Mouse (Mus musculus) liver, adult (tissue): Measurements from ENCODE around the gene Fam222b.

ENCODE experiments used
- GATA4 ChIP-seq: IDR thresholded peaks from 2 replicates; pipeline ENCODE4 v1.6.1; 2014; ENCODE audit warnings: mild to moderate bottlenecking, low read length; ENCODE audit not compliant: insufficient replicate concordance

Gene Fam222b

DNA sequence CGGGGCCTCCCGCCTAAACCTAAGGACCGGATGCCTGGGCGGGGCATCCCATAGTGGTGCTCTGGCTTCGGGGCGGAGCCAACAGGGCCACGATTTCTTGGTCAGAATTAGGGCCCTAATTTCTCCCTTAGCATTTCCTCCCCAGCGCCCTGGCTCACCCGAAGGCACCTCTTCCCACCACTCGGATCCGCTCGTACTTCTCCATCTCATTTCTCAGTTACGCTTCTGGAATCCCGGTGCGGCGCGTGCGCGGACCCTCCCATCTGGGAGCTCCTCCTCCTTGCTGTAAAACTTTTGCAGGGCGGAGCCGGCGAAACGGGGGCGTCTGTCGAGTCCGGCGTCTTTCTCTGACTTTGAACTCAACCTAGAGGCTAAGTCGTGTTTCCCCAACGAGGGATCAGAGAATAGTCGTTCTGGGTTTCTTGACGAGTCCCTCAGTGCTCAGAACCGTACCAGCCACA is 82.0 kb downstream of the Fam222b start, which contains the start of the genes Nek8 and Tlcd1:
Gene Nek8, minus strand, starts transcription at position 274 of the 461 bp plus-strand sequence.
Gene Tlcd1, plus strand, starts transcription at position 310 of the 461 bp plus-strand sequence.
- no peak for TF ChIP-seq GATA4

DNA sequence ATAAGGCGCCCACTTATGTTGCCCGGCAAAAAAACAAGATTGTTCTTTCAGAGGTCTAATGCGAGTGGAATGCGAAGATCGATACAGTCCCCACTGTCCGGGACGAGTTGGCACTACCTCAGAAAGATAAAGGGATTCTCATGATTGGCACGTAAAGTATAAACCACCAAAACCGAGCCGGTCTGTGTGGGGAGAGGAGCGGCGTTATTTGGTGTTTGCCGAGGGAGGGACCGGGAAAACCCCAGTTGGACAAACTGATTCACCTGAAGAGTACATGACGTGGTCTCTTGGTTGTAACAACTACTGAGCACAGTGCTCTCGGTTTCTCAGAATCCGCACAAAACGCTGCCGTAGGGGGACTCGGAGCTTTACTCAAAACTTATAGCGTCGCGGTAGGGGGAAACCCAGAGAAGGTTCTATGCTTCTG is 82.5 kb downstream of the Fam222b start:
- no peak; the same call in 1 of the 2 replicates for TF ChIP-seq GATA4

DNA sequence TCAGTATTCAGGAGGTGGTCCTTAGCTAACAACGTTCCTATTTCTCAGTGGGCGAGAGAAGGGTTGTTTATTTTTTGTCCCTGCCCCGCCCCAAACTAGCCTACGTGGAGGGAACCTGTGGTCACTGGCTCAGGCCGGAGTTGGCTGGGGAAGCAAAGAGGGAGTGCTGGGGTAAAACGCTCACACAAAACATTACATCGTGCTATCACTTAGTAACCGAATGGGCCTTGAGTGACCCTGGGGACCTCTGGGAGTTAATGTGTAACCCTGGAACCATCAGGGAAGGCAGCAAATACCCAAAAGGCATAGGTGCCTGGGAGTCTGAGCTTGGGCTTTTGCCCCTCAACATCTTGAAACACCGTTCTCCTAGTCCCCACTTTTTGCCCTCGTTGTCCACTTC is 83.0 kb downstream of the Fam222b start:
- TF ChIP-seq GATA4, result no peak

DNA sequence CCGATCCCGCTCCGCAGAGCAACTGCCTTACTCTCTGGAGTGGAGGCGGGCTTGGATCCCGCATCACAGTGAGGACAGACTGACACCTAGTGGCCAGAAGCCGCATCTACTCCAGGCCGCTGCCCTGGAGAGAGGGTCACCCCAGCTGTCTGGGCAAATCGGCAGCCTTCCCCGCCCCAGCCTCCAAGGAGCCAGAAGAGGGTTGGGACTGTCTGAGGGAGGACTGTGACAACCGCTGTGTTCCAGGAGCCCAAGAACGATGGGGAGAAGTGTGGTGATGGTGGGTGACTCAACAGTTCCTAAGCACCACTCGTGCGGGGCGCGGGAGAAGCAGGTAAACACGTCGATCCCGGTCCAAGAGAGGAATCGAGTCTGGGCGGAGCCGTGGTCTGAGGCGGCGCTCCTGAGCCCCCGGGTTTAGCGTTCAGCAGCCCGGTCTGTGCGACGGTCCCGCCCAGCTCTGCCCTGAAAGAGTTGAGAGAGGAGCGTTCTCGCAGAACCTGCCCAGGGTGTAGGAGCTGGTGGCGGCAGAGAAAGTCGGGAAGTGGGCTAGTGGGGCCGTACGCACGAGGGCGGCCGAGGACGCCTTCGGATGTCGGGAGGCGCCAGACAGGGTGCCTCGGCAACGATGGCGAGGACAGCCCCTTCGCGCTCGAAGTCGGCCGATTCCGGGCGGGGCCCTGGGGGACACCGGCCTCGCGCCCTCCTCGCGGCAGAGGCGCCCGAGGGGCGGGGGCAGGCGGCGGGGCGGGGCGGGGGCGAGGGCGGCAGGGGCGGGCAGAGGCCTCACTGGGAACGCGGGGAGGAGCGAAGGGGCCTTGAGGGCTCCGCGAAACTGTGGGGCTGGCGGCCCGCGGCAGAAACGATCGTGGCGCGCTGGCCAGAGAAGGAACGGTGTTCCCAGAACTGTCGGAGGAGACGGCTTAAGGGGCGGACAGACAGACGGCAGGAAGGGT is 83.7 kb downstream of the Fam222b start:
- TF ChIP-seq GATA4, result no peak

DNA sequence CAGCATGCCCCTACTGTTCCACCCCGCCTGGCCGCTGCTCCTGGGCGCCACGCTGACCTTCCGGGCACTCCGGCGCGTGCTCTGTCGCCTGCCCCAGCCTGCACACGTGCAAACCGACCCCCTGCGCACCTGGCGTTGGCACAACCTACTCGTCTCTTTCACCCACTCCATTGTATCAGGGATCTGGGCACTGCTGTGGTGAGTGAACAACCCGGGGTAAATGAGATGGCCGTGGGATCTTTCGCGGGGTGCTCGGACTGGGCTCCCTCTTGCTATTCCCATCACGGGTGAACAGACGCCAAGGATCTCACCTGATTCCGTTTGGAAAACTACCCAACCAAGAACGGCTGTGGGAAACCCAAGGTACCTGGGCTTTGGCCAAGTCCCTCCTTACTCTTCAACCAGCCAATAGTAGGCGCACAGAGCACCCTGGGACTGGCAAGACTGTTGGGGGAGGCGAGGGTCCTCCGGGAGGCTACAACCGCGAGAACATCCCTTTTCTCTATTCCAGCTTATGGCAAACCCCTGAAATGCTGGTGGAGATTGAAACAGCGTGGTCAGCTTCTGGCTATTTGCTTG is 84.5 kb downstream of the Fam222b start:
- TF ChIP-seq GATA4, result no peak

DNA sequence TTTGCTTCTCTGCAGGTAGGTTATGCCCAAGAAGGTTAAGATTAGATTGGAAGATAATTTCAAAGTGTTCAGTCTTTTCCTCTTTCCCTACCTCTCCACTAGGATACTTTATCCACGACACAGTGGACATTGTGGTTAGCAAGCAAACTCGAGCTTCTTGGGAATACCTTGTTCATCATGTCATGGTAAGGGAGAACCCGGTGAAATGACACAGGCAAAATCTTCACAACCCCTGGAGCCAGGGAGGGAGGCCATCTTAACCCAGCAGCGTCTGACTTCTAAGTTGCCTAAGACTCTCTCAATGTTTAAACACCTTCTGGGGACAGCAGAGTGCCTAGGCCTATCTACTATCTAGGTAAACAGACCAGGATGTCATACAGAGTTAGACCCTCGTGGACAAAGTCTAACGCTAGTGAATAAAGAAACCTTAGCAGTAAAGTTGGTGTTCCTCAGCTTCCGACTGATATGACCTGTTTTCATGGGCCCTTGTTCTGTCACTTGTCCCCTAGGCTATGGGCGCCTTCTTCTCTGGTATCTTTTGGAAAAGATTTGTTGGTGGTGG is 85.1 kb downstream of the Fam222b start:
- no peak for TF ChIP-seq GATA4

DNA sequence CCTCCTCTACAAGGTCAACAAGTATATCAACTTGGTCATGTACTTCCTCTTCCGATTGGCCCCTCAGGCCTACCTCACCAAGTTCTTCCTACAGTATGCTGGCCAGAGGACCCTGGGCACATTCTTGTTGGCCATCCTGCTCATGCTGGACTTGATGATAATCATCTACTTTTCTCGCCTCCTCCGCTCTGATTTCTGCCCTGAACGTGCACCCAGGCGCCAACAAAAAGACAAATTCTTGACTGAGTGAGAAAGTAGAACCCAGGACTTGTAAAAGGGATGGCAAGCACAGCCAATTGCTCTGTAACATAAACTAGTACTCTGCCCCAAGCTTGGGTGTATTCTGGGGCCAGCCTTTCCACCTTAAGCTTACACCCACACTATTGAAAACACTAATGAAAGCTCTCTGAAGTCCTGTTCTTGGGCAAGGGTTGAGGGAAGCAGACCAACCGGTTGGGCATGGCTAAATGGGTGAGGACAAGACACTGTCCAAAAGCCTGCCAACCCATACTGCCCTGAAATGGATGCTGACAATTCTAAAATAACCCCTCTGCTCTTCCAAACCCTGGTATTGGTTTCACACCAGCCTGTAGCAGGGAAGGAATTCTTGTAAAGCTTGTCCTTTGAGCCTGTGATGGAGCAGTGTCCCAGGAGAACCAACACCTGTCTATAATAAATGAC is 85.8 kb downstream of the Fam222b start:
- no peak for TF ChIP-seq GATA4

DNA sequence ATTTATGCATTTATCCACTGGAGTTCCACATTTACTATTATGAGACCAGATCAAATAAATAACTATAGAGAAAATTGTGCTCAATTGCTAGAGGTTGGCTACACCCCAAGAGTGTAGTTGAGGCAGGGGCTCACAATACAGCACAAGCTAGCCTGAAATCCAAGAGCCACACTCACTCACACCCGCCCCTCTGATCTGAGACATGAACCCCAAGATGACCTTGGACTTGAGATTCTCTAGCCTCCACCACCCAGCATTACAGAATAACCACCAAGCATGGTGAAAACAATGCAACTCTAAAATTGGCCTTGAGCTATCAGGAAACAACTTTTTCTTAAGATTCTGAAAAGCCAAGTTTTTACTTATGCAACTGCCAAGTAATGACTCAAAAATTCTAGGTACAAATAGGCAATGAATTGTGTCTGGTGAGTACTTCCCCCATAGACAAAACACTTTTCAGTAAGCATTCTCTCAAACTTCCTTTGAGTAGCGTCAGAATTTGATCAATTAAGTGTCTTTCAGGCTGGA is 87.4 kb downstream of the Fam222b start:
- TF ChIP-seq GATA4, result no peak

DNA sequence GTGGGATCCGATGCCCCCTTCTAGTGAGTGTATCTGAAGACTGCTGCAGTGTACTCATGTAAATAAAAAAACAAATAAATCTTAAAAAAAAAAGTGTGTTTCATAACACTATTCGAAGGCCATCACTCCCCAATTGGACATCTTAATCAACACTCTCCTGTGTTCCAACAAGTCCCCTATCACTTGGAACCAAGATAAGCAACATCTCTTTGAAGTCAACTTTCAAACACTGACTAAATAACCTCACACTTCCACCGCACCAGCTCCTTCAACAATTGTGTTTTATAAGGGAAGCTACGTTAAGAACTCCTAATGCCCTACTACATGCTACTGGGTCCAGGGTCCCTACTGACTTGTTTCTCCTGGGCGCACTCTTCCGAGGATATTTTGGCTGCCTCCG is 88.0 kb downstream of the Fam222b start:
- TF ChIP-seq GATA4, result no peak

DNA sequence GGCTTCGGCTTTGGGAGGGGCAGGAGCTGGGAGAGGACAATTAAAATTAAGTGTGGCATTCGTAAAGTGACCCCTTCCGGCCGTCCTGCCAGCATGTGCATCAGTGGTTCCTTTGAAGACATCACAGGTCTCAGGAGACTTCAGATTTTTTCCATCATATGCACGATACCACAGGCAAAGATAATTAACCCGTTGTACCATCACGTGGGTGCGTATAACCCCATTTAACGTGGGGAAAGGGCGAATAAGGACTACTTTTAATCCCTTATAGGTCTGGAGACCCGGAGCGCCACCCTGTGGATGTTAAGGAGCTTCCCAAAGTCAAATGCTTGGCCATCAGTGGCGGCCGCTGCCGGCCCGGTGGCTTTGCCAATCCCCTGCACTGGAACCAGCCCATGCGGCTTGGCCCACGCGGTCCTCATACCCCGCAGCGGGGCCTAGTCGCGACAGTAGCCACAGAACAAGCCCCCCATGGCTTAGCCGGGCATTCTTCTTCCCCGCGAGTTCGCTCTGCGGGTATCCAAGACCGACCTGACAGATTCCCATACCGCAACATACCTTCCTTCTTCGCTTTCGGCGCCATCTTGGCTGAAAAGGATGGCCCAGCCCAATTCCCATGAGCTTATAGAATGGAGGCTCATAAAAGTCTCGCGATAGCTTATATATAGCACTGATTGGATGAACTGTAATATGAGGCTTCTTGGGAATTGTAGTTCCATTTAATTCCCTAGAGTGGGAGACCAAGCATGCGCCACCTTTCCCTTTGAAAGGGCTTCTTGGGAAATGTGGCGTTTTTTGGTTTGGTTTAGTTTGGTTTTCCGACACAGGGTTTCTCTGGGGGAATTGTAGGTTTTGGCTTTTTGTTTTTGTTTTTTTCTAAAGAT is 88.7 kb downstream of the Fam222b start, which contains the start of gene Rpl23a:
Gene Rpl23a, minus strand, starts transcription at position 624 of the 884 bp plus-strand sequence.
- no peak for TF ChIP-seq GATA4

DNA sequence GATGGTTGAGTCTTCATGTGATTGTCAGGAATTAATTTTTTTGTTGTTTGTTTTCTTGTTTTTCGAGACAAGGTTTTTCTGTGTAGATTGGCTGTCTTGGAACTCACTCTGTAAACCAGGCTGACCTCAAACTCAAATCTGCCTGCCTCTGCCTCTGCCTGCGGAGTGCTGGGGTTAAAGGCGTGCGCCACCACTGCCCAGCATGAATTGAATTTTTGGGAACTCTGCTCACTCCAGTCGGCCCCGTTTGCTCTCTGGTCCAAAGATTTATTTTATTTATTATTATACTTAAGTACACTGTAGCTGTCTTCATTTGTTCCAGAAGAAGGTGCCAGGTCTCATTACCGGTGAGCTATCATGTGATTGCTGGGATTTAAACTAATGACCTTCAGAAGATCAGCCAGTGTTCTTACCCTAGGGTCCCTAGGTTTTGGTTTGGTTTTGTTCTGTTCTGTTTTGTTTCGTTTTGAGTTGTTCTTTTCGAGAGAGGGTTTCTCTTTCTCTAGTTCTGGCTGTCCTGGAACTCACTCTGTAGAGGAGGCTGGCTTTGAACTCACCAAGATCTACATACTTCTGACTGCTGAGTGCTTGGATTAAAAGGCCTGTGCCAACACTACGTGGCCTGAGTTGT is 89.5 kb downstream of the Fam222b start:
- TF ChIP-seq GATA4, result no peak

DNA sequence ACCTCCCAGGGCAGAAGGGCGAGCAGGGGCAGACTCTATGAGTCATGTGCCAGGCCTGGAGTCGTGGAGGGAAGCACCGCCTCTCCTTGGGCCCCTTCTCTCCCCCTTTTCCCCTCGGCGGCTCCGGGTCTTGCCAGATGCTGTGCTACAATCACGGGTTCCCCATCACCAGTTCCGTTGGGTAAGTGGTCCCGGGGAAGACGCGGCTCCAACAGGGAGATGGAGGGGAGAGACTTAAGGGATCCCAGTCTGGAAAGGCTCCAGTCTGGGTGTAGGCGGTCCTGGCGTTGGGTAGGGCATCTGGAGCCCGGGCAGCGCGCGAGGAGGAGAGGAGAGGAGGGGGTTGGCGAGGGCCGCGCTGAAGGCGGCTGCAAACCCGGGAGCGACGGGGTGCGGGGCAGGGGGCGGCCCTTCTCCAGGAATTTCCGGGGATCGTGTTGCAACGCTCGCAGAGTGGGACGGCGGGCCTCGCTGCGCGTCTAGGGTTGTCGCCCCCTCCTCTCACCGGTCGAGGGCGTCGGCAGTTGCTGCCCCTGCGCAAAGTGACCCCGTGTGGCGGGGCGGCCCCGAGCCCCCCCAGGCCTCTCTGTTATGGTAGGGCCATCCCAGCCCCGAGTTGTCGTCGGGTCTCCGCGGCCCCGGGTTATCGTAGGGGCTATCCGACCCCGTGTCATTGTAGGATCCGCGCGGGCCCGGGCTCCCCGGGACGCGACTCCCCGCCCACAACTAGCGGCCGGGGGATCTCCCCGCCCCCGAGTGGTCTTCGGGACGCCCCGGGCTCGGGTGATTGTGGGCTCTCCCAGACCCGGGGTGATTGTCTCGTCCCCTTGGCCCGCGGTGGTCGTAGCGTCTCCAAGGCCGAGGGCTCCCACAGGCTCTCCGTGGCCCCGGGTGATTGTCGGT is 94.1 kb downstream of the Fam222b start, which contains the start of gene Rab34:
Gene Rab34, plus strand, starts transcription at position 100 of the 903 bp plus-strand sequence.
- TF ChIP-seq GATA4, result no peak
